Mouse (Mus musculus) natural killer cell, adult 2 months (primary cell): ENCODE results near the gene Cic.

Source experiments
- DNase-seq, 2 experiments: peaks; one replicate each; pipeline ENCODE4 v3.0.0; 2022; ENCODE audit warnings: low spot score in 2 of 2

Cic gene

DNA sequence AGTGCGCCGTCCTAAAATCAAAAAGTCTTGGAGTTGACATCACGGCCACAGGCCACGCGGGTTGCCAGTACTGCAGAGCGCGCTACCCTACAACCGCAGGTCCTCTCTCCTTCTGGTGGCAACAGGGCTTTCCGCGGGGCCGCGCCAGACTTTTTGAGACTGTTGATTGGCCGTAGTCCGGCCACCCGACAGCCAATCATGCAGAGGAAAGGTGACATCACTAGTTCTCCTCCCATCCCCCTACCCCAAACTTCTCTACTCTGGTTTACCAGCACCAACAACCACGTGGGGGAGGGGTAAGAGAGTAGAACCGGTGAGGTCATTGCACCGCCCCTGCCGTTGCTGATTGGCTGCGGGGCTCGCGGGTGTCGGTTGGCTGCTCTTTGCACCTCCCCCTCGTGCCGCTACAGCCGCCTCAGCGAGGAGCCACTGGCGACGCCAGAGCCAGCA is at the start of gene Cic:
Gene Cic (plus strand): TSS at position 404 of the 450 bp plus-strand sequence.
- peak; percentile 100 for DNase-seq

DNA sequence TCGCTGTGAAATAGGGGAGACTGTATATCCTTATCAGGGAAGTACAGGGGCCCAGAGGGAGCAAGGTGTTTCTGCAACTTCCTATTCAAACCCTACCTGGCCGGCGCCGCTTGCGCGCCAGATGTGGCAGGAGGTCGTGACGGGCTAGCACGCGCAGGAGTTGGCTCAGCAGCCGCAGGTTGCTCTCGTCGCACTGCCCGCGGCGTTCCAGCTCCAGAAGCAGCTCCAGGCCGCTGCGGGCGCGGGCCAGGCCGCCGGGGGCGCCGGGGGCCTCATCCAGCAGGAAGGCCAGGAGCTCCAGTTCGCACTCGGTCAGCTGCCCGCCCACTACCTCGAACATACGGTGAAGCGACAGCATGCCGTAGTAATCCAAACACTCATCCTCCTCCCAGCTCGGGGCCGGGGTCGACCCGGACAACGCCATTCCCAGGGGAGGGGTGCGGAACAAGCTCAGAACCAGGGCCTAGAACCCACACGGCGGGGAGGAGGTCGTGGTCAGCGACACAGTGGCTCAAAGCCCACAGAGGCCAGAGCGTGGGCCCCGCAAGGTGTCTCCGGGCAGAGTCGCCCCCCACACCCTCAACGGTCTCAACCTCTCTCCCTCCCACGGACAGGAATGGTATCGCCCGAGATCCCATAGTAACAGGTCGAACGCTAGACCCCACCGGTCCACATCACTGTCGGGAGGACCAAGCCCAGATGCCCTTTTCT is 48.6 kb upstream of the Cic start:
- peak; percentile 22 to 33 for DNase-seq

DNA sequence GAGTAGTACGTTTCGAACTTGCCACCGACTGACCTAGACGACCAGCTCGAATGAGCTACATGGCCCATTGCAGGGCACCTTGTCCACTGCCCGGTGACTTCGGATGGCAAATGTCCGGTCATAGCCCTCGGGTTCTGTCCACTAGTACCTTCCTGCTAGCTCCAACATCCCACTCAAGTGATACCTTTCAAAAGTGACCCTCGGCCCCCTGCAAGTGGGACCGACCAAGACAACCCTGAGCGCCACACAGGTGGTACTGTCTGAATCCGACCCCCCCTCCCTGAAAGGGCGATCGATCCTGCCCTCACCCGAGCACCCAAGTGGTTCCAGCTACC is 48.1 kb upstream of the Cic start:
- no peak for DNase-seq

DNA sequence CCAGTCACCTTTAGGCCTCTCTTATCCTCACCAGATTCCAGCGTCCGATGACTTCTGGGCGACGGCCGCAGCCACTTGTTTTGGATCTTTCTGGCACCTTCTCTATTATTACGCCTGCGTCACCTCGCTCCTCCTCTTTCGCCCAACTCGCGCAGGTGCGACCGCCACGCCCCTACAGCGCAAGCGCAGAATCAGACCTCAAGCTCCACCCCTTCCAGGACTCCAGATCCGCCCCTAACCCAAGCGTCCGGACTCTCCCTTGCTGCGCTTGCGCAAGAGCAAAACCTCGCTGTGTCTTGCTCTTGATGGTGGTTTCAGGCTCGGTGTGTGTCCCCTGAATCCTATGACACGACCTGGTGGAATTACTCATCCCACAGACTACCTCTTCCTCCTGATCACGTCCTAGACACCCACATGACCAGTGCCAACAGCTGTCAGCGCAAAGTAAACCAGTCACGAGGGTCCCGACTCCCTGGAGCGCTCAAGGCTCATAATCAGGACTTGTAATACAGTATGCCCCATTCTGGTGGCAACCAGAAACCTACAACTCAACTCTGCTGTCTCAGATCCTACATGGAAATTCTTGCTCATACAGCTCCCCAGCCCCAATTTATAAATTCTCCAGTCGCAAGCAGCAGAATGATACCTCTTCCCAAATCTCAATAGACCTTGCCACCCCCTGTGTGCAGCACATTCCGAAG is 47.6 kb upstream of the Cic start:
- DNase-seq, result peak; percentile 98

DNA sequence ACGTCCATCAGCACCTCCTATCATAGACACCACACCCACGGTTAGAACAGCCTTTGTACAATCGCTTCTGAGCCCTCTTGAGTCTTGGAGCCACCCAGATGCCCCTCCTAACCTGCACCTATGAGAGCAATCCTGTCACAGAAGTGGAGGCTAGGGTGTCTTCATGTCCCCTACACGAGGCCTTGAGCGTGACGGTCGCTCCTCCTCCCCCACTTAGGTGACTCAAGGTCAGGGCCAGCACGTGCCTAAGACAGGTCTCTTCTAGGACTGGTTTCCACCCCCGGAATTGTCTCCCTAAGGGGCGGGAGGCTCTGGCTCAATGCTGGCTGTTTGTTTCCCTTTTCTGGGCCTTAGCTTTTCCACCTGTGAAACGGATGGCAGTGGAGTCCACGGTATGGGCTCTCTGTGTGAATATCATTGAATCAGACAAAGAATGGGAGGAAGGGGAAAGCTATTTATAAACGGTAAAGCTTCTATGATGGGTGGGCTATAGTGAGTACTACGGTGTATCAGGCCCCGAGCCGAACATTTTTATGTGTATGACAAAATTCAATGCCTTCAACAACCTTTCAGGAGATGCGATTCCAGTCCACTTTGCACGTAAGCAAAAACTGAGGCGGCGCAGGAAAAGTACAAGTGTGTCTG is 46.9 kb upstream of the Cic start, which contains the start of gene Dedd2:
Gene Dedd2 (minus strand): TSS at position 159 of the 645 bp plus-strand sequence.
- DNase-seq, result peak; percentile 14 to 27

DNA sequence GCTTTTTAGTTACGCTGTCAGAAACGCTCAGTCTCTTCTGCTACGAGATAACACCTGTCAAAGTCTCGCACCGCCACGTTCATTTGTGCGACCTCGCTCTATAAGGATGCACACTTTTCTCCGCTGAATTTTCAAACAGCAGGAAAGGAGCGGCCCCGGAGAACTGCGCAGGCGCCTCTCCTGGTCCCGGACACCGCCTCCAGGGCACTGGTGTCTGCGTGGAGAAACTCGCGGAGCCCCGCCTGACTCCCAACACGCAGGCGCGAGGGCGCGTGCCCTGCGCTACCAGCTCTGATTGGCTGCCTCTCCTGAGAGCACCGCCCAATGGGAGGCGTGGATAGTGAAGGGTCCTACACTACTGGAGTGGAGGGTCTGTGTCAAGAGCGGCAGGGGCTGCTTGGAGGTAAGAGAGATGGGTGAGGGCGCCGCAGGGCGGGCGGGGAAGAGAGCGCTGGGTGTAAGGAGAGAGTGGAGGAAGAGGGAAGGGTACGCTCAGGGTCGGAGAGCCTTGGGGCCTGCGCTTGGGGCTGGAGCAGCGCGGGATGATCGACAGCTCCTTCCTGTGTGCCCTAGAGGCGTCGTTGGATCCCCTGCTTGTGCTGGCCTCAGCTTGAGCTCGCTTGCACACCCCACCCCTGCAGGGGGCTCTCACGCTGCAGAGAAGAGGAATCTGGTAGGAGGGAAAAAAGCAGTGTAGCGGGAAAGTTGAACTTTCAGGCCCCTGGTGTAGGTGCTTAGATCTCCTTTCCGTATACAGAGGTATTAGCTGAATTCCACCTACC is 46.2 kb upstream of the Cic start, which contains the start of gene Zfp526:
Gene Zfp526 (plus strand): TSS at position 324 of the 782 bp plus-strand sequence.
- peak; percentile 90 to 93 for DNase-seq

DNA sequence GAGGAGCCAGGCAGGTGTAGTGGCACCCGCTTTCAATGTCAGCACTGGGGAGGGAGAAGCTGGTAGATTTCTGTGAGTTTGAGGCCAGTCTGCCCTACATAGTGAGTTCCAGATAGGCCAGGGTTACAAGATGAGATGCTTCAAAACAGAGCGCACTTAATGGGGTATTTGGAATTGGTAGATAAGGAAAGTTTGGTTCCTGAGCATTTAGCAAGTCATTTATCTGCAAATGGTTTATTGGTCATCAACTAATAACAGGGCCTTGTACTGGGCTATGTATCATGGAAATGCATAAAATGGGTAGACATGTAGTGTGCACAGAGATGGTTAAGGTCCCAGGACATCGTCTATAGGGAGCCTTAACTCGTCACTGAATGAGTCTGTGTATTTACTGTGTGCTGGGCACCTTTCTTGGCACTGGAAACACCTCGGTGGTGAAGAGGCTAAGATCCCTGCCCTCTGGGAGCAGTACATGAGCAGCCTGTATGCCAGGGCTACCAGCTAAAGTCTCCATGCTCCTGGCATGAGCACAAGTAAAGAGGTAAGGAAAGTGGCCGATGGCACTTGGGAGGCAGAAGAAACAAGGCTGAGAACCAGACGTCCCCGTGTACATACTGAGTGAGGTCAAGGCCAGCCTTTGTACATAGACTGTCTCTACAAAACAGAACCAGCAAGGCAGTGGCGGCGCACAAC is 45.1 kb upstream of the Cic start:
- no peak for DNase-seq

DNA sequence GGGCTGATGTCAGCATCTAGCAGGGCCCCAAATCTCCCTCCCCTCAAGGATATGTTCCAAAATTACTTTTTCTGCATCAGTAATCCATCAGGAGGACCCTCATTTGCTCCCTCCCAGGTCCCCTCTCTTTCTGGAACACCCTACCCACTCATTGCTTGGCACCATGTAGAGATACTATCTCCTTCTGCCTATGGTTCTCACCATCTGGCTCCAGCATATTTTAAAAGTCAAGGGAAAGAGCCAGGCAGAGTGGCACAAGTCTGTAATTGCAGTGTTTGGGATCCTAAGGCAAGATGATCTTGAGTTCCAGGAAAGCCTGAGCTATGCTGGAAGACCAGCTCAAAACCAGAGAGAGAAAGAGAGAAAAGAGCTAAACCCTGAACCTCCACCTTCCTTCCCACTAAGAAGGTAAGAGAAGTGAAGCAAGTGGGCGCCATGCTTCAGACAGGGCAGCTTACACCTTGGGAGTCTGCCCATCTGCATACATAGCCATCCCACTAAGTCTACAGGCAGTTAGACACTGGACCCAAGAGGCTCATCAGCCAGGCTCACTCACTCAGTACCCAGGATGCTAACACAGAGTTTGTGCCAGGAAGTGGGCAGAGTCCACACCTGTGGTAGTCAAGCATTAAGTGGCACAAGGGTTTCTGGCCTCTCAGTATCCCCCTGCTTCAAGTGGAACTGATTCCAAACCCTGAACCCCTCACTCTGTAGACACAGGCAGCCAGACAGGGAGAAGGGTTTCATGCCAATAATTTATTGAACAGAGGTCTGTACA is 39.8 kb upstream of the Cic start:
- no peak for DNase-seq

DNA sequence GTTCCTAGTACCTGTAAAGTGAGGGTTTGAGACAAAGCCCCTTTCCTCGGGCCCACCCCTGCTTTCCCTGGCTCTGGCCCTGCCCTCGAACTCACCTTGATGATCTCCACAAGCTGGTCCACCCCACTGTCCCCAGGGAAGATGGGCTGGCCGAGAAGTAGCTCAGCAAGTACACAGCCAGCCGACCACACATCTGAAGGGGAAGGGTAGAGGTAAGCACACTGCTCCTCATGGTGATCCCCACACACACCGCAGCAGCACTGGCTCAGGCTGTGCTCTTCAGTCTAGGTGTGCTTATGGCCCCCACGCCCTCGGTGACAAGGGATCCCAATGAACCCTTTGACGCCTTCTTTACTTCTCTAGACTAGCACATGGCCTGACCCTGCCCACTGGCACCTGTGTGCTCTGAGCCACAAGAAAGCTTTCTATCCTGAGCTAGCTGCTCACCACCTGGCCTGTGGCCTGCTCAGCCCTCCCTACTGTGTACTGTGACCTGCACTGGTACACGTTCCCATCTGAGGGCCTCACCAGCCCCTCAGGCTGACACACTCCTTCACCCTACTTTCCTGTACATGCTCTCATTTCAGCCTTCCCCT is 36.7 kb upstream of the Cic start:
- DNase-seq, result no peak

DNA sequence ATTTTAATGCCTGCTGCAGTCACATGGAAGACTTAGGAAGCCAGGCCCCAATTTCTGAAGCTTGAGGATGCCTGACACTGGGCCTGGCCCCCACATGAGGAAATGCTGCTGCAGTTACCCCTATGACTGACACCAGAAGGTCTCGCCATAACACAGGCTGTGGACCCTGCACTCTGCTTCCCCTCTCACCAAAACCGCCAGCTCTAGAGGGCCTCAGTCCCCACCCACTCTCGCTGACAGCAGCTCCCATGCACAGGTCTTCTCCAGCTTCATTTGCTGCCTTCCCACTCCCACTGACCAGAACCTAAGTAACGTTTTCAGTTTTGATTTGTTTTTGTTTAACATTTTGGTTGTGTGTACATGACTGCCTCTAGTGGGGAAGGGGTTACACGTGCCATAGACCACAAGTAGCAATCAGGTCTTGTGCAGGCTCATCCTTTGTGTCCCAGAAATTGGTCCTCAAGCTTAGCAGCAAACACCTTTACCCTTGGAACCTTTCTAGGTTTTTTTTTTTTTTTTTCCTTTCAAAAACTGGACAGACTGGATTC is 35.3 kb upstream of the Cic start:
- DNase-seq, result no peak

DNA sequence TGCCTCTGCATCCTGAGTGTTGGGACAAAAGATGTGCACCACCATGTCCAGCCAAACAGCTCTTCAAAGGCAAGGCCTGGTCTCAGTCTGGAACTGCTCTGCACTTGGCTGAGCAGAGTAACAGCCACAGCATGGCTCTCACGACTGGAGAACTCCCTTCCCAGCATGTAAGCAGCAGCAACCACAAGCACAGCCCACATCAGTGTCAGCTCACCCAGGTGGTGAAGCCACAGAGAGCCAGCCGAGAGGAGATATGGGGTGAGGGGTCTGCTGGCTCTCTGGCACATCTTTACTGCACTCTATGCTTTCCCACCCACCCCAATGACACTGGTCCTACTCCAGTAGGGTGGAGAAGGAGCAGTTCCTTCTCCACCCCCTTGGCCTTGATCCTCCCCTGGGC is 34.4 kb upstream of the Cic start:
- DNase-seq, result no peak

DNA sequence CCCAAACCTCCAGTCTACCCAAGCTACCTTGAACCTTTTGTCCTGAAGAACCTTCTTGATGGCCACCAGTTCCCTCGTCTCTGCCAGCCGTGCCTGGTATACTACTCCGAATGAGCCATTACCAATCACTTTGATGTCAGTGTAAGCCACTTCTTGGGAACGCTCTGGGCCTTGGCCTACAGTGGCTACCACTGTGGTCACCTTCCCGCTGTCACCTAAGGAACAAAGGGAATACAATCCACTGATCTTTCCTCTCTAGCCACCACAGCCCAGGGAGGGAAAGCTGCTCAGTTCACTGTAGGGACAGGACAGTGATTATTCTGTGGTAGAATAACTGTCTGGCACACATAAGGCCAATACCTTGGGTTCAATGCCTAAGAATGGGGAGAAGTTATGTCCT is 32.0 kb upstream of the Cic start:
- no peak for DNase-seq

DNA sequence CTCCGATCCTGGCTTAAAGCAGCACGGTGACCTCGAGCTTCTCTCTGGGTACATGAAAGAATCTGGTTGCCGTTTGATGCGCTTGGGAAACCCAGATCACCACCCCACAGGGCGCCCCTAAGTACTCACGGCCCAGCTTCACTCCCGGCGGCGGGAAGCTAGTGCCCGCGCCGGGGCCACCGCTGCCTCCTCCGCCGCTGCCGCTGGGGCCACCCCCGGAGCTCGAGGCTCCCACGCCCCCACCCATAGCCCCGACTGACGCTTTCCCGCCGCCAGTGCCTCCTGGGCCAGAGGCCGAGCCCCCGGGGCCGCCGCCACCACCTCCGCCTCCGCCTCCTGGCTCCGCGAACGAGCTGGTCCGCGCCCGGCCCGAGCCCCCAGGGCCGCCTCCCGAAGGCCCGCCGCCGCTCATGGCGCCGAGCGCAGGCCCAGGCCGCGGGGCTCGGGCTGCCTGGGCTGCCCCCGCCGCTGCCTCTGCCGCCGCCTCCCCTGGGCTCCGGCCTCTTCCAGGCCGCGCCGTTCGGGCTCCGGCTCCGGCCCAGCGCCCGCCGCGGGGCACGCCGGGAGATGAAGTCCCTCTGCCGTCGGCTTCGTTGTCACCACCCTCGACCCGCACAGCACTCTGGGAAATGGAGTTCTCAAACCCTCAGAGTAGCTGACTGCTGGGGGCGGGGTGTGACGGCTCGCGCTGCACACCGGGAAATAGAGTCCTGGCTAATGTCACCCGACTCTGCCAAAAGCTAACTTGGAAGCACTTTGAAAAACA is 30.1 kb upstream of the Cic start, which contains the start of gene Gsk3a:
Gene Gsk3a (minus strand): TSS at position 603 of the 766 bp plus-strand sequence.
- peak; percentile 96 for DNase-seq

DNA sequence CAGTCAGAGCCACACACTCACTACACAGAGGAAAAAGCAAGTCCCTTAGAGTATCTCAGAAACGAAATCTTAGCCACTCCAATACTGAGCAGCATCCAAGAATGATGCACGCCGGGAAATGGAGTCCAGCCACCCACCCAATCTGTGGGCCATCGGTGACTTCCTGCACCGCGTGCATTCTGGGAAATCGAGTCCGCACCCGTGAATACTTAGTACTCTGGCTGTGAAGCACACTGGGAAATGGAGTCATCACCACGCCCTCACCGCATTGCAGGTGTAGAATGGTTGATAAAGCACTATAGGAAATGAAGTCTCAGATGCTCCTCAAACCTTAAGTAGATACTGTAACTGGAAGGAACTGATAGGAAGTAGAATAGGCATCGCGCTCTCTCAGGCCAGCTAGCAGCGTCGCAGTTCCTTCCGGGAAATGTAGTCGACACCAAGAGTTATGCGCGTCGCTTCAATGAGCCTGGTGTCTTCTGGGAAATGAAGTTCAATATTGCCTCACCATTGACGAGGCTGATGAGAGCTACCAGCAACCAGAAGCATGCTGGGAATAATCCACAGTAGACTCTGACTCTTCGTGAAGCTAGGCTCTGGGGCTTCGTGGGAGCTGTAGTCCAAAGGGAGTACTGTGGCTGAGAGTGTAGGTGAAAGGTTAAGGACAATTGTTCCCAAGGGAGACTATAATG is 29.3 kb upstream of the Cic start:
- DNase-seq, result peak; percentile 93

DNA sequence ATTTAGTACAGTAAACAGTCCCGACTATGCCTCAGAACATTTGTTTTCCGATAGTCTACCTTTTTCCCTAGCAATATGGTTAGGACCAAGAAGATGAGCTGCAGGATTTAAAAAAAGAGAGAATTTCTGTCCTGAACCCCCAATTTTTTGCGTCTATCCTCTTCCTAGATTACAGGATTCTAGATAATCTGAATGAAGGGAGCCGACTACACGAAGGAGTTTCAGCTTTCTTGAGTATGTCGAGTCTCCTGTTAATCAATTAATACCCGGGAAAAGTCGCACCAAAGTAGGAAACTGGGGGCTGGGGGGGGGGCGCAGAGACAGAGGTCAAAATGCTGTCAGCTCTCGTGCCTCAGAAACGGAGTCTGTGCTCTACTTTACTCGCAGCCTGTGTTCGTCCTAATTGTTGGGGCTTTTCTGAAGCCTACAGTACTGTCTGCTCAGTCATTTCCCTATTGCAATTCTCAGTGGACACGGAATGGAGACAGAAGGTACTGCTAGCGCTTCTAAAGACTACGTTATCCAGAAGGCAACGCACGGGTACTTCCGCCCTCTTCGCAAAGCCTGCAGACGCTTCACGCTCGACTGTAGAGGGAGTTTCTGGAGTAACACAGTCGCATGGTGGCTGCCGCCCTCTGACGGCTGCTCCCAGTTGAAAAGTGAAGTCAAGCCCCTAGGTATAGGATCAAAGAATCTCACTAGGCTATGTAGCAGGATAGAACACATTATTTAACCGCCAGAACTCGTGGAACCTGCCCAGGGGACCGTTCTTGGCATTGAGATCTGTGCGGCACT is 28.5 kb upstream of the Cic start:
- peak; percentile 81 to 87 for DNase-seq

DNA sequence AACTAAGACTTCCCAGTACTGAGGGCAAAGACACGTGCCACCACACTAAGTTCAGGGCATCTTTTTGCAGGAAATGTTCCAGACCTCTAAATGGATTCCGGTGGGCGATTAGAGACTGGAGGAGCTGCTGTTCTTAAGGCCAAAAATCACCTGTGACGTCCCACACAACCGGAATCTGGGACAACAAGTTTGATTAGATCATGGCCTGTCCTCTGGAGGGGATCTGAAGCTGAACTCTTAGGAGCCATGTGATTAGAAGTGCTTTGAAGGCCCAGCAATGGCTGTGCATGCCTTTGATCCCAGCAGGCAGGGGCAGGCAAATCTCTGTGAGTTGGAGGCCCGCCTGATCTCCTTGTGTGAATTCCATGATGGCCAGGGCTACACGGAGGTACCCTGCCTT is 26.9 kb upstream of the Cic start:
- DNase-seq, result no peak

DNA sequence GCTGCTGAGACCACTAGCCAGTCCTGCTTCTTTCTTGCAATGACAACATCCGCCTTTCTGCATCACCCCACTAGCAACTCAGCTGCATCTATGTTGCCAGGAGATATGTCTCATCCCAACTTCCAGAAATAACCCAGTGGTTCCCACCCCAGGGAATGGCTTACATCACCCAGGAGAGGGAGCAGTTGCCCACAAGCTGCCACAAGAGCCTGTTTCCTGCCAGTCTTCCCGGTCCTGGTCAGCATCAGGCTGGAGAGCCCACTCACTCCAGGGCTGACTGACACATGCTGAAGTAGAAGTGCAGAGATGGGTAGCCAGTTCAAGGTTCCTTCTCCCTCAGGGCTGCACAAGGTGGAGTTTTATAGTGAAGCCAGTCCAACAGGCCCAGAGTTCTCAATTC is 26.4 kb upstream of the Cic start:
- no peak for DNase-seq

DNA sequence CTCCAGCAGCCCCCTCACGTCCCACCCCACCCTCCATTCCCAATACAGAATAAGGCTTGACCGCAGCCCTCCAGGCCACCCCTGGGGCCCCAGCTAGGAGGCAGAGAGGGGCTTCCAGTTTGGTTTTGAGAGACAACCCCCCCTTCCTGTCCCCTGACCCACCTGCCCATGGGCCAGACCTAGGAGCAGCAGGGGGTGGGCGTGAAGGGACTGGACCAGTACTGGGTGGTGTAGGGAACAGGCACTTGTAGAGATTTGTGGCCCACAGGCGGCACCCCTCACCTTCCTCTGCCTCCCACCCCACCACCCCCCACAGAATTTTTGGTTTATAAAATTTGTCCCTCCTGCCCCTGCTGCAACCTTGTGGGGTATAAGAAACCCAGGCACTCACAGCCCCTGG is 24.1 kb upstream of the Cic start:
- no peak for DNase-seq
